Mouse (Mus musculus) midbrain, embryonic 14.5 days (tissue): Measurements from ENCODE around the gene Dchs1. TPM values are rescaled to one million over a fixed set of nuclear protein-coding genes. Genes with fewer than 3 reads are reported as not detected.
A peak's percentile ranks its signal among the peaks of the same experiment; 100 is the strongest.
"Not testable (repeated sequence)": the region's sequence is repeated elsewhere in the genome, so short reads cannot be mapped to it uniquely, and the experiment has no call there.

ENCODE experiments used
- ATAC-seq: fragments of 200-750 bp; cut with Nextera tagmentation; 2 replicates; pipeline ENCODE4 v1.8.0; 2017; ENCODE audit warnings: moderate number of reproducible peaks, moderate library complexity; ENCODE audit not compliant: low FRiP score, low TSS enrichment
- DNase-seq: peaks from one replicate; pipeline ENCODE4 v3.0.0-alpha.2; 2015
- H3K27ac ChIP-seq: fragments of 300-500 bp; sonication (generic); replicated peaks from 2 replicates; pipeline ENCODE4 v1.5.1; 2014; ENCODE audit warnings: mild to moderate bottlenecking, low read depth, low read length, moderate library complexity
- H3K27me3 ChIP-seq: fragments of 300-500 bp; sonication (generic); 2 replicates; pipeline ENCODE4 v1.6.1; 2014; ENCODE audit warnings: low read length, control low read depth, mixed read lengths; ENCODE audit not compliant: control insufficient read depth, insufficient read depth
- H3K36me3 ChIP-seq: fragments of 300-500 bp; sonication (generic); 2 replicates; pipeline ENCODE4 v1.6.1; 2014; ENCODE audit warnings: low read length, control low read depth; ENCODE audit not compliant: control insufficient read depth, insufficient read depth
- H3K4me1 ChIP-seq: fragments of 300-500 bp; sonication (generic); 2 replicates; pipeline ENCODE4 v1.6.1; 2014; ENCODE audit warnings: mild to moderate bottlenecking, antibody characterized with exemption, low read length, control low read depth; ENCODE audit not compliant: control insufficient read depth, insufficient read depth
- H3K4me2 ChIP-seq: fragments of 300-500 bp; sonication (generic); 2 replicates; pipeline ENCODE4 v1.6.1; 2014; ENCODE audit warnings: mild to moderate bottlenecking, low read length, moderate library complexity
- H3K4me3 ChIP-seq: fragments of 300-500 bp; sonication (generic); replicated peaks from 2 replicates; pipeline ENCODE4 v1.5.1; 2014; ENCODE audit warnings: low read depth, low read length
- H3K9ac ChIP-seq: fragments of 300-500 bp; sonication (generic); replicated peaks from 2 replicates; pipeline ENCODE4 v1.6.1; 2014; ENCODE audit warnings: mild to moderate bottlenecking, low read length, moderate library complexity
- H3K9me3 ChIP-seq: fragments of 300-500 bp; sonication (generic); 2 replicates; pipeline ENCODE4 v1.6.1; 2016; ENCODE audit warnings: low read length, control low read depth, mixed read lengths; ENCODE audit not compliant: control insufficient read depth
- WGBS: fragments of 180-500 bp; shearing (Covaris S2); extraction: QIAGEN DNeasy Blood & Tissue Kit; methylation state at CpG from one replicate; pipeline ENCODE4 v1.1.7; 2014; 5-methylcytosine and 5-hydroxymethylcytosine counted together
- polyA plus RNA-seq: library from polyadenylated mRNA; unstranded; fragments of >200 nt; fragmentation: Nextera tagmentation; extraction: Ambion mirVana; gene quantifications from 2 replicates; pipeline ENCODE4 v1.2.1, GENCODE M21; 2014

Gene Dchs1
- polyA plus RNA-seq, 1 experiment from 2014 or later = 26.1 TPM

- no peaks in the 10 kb centered on the region for H3K9me3 ChIP-seq
- no peak overlapping the region for H3K4me3 ChIP-seq
- H3K27me3 ChIP-seq = peaks cover 10% of the 10 kb centered on the region; the same call in 1 of the 2 replicates
- H3K4me1 ChIP-seq = no peaks in the 10 kb centered on the region
- H3K9ac ChIP-seq = no peak overlapping the region
- no peak overlapping the region for H3K4me2 ChIP-seq
- DNase-seq = no peak
- 18% methylated on average over 51 of the region's 51 CpGs for WGBS
- peaks cover 96% of the 10 kb centered on the region for H3K36me3 ChIP-seq
- 0 out of 2 replicates have a peak, but pooled peaks have one; percentile 7 for ATAC-seq
- H3K27ac ChIP-seq = no peak overlapping the region
Measured at GRCm38 (mm10) chr7:105761813-105762484, 25.5 kb downstream of the Dchs1 start.

GRCm38 (mm10) chr7:105753281-105753680 is 34.2 kb downstream of the Dchs1 start:
- Histone ChIP-seq H3K4me3 (no peak overlapping the region), H3K9ac (no peak overlapping the region), H3K36me3 (peaks cover 68% of the 10 kb centered on the region), H3K27me3 (no peaks in the 10 kb centered on the region), H3K4me1 (no peaks in the 10 kb centered on the region), H3K9me3 (no peaks in the 10 kb centered on the region), H3K27ac (no peak overlapping the region), H3K4me2 (no peak overlapping the region)
- ATAC-seq = no peak
- no peak for DNase-seq
- WGBS = 90% methylated on average over 10 of the region's 10 CpGs

GRCm38 (mm10) chr7:105752716-105753115 is 34.7 kb downstream of the Dchs1 start:
- Histone ChIP-seq H3K4me1 (no peaks in the 10 kb centered on the region), H3K9me3 (no peaks in the 10 kb centered on the region), H3K4me3 (no peak overlapping the region), H3K27ac (0 out of 2 replicates have a peak overlapping the region, but pooled peaks have one; percentile 33), H3K9ac (no peak overlapping the region), H3K27me3 (no peaks in the 10 kb centered on the region), H3K4me2 (no peak overlapping the region), H3K36me3 (peaks cover 65% of the 10 kb centered on the region)
- ATAC-seq (peak; percentile 7; the same call in 1 of the 2 replicates), DNase-seq (no peak)
- 97% methylated on average over 2 of the region's 2 CpGs for WGBS

- ATAC-seq = peak; percentile 92
- Histone ChIP-seq H3K4me3 (peak within 1 kb of the TSS; percentile 34), H3K27me3 (no peaks in the 10 kb centered on the region), H3K4me2 (peak within 1 kb of the TSS; percentile 50), H3K4me1 (no peaks in the 10 kb centered on the region), H3K9ac (peak within 1 kb of the TSS; percentile 36; the same call in 1 of the 2 replicates), H3K9me3 (no peaks in the 10 kb centered on the region), H3K27ac (peak within 1 kb of the TSS; percentile 33; the same call in 1 of the 2 replicates), H3K36me3 (peaks cover 63% of the 10 kb centered on the region)
- 17% methylated on average over 20 of the region's 20 CpGs for WGBS
- peak; percentile 91 for DNase-seq
Measured at GRCm38 (mm10) chr7:105751491-105752433, 35.7 kb downstream of the Dchs1 start, which contains the start of gene Tpp1. Gene Tpp1 (minus strand): TSS chr7:105752235.

GRCm38 (mm10) chr7:105747776-105748175 is 39.7 kb downstream of the Dchs1 start:
- no peak overlapping the region for H3K4me3 ChIP-seq
- H3K9ac ChIP-seq = no peak overlapping the region
- no peaks in the 10 kb centered on the region for H3K9me3 ChIP-seq
- no peak overlapping the region for H3K4me2 ChIP-seq
- no peak overlapping the region for H3K27ac ChIP-seq
- no peak for DNase-seq
- ATAC-seq = no peak
- peaks cover 36% of the 10 kb centered on the region for H3K36me3 ChIP-seq
- H3K4me1 ChIP-seq = 0 out of 2 replicates have a peak, but pooled peaks cover 7% of the 10 kb centered on the region
- 90% methylated on average over 2 of the region's 2 CpGs for WGBS
- no peaks in the 10 kb centered on the region for H3K27me3 ChIP-seq

GRCm38 (mm10) chr7:105743926-105744590 is 43.4 kb downstream of the Dchs1 start, which contains the start of gene Taf10:
Gene Taf10 (minus strand): TSS chr7:105744361.
- peak; percentile 95 for DNase-seq
- Histone ChIP-seq H3K27ac (peak within 1 kb of the TSS; percentile 80), H3K36me3 (peaks cover 58% of the 10 kb centered on the region), H3K9me3 (no peaks in the 10 kb centered on the region), H3K27me3 (no peaks in the 10 kb centered on the region), H3K4me1 (0 out of 2 replicates have a peak, but pooled peaks cover 7% of the 10 kb centered on the region), H3K9ac (peak within 1 kb of the TSS; percentile 88), H3K4me2 (peak within 1 kb of the TSS; percentile 89), H3K4me3 (peak within 1 kb of the TSS; percentile 92)
- WGBS = under 1% methylated on average over 62 of the region's 67 CpGs
- peak; percentile 97 for ATAC-seq

- not testable (repeated sequence) for DNase-seq, H3K4me1 ChIP-seq, ATAC-seq, H3K27me3 ChIP-seq, H3K9me3 ChIP-seq
- peak overlapping the region; percentile 80; the same call in 1 of the 2 replicates for H3K27ac ChIP-seq
- H3K36me3 ChIP-seq = peaks cover 57% of the 10 kb centered on the region
- H3K4me2 ChIP-seq = peak overlapping the region; percentile 89
- peak overlapping the region; percentile 92 for H3K4me3 ChIP-seq
- peak overlapping the region; percentile 88 for H3K9ac ChIP-seq
- 35% methylated on average over 20 of the region's 20 CpGs for WGBS
Measured at GRCm38 (mm10) chr7:105743246-105743925, 44.1 kb downstream of the Dchs1 start.
